Mouse (Mus musculus) midbrain, embryonic 12.5 days (tissue): Measurements from ENCODE around the gene Prkn. TPM values are rescaled to one million over a fixed set of nuclear protein-coding genes. Genes with fewer than 3 reads are reported as not detected.

Experiments
- ATAC-seq: fragments of 200-750 bp; cut with Nextera tagmentation; 2 replicates; pipeline ENCODE4 v1.8.0; 2017; ENCODE audit warnings: low read depth, moderate TSS enrichment, moderate library complexity; ENCODE audit not compliant: low FRiP score
- H3K27ac ChIP-seq: fragments of 300-500 bp; sonication (generic); replicated peaks from 2 replicates; pipeline ENCODE4 v1.5.1; 2016; ENCODE audit warnings: mild to moderate bottlenecking
- H3K27me3 ChIP-seq: fragments of 300-500 bp; sonication (generic); 2 replicates; pipeline ENCODE4 v1.6.1; 2016; ENCODE audit warnings: mild to moderate bottlenecking
- H3K36me3 ChIP-seq: fragments of 300-500 bp; sonication (generic); 2 replicates; pipeline ENCODE4 v1.6.1; 2016
- H3K4me1 ChIP-seq: fragments of 300-500 bp; sonication (generic); 2 replicates; pipeline ENCODE4 v1.6.1; 2016
- H3K4me2 ChIP-seq: fragments of 300-500 bp; sonication (generic); replicated peaks from 2 replicates; pipeline ENCODE4 v1.6.1; 2016; ENCODE audit warnings: mild to moderate bottlenecking, moderate library complexity
- H3K4me3 ChIP-seq: fragments of 300-500 bp; sonication (generic); 2 replicates; pipeline ENCODE4 v1.5.1; 2016; ENCODE audit warnings: mild to moderate bottlenecking
- H3K9ac ChIP-seq: fragments of 300-500 bp; sonication (generic); replicated peaks from 2 replicates; pipeline ENCODE4 v1.6.1; 2016; ENCODE audit warnings: mild to moderate bottlenecking, moderate library complexity
- H3K9me3 ChIP-seq: fragments of 300-500 bp; sonication (generic); 2 replicates; pipeline ENCODE4 v1.6.1; 2016; ENCODE audit warnings: mild to moderate bottlenecking
- WGBS: fragments of 180-500 bp; shearing (Covaris S2); methylation state at CpG from one replicate; pipeline ENCODE4 v1.1.7; 2016; 5-methylcytosine and 5-hydroxymethylcytosine counted together
- polyA plus RNA-seq: library from polyadenylated mRNA; unstranded; fragments of >200 nt; fragmentation: Nextera tagmentation; extraction: Ambion mirVana; gene quantifications from 2 replicates; pipeline ENCODE4 v1.2.1, GENCODE M21; 2016

Gene Prkn
- polyA plus RNA-seq, 1 experiment from 2014 or later: 2.1 TPM

- Histone ChIP-seq H3K4me2 (no peak overlapping the region), H3K9ac (no peak overlapping the region), H3K36me3 (no peaks in the 10 kb centered on the region), H3K4me3 (no peak overlapping the region), H3K4me1 (peaks cover 8% of the 10 kb centered on the region; the same call in 1 of the 2 replicates), H3K9me3 (no peaks in the 10 kb centered on the region), H3K27ac (no peak overlapping the region), H3K27me3 (no peaks in the 10 kb centered on the region)
- WGBS: 42% methylated on average over 3 of the region's 3 CpGs
- peak; percentile 44; the same call in 1 of the 2 replicates for ATAC-seq
Observed at GRCm38 (mm10) chr17:11736531-11736930, 896.3 kb downstream of the Prkn start.

- 93% methylated on average over 10 of the region's 10 CpGs for WGBS
Observed at GRCm38 (mm10) chr17:11737905-11738304, 897.7 kb downstream of the Prkn start.

GRCm38 (mm10) chr17:11740716-11741115, 900.5 kb downstream of the Prkn start:
- H3K4me2 ChIP-seq: no peak overlapping the region
- no peaks in the 10 kb centered on the region for H3K27me3 ChIP-seq
- H3K36me3 ChIP-seq: no peaks in the 10 kb centered on the region
- H3K4me1 ChIP-seq: peaks cover 8% of the 10 kb centered on the region; the same call in 1 of the 2 replicates
- no peaks in the 10 kb centered on the region for H3K9me3 ChIP-seq
- H3K4me3 ChIP-seq: no peak overlapping the region
- no peak overlapping the region for H3K27ac ChIP-seq
- H3K9ac ChIP-seq: no peak overlapping the region
- ATAC-seq: no peak

More at GRCm38 (mm10) chr17:11737905-11738304, 897.7 kb downstream of the Prkn start:
- no peak overlapping the region for H3K27ac ChIP-seq
- no peak overlapping the region for H3K4me2 ChIP-seq
- no peaks in the 10 kb centered on the region for H3K36me3 ChIP-seq
- no peak overlapping the region for H3K9ac ChIP-seq
- H3K27me3 ChIP-seq: no peaks in the 10 kb centered on the region
- no peak for ATAC-seq
- peaks cover 8% of the 10 kb centered on the region; the same call in 1 of the 2 replicates for H3K4me1 ChIP-seq
- H3K9me3 ChIP-seq: no peaks in the 10 kb centered on the region
- no peak overlapping the region for H3K4me3 ChIP-seq

GRCm38 (mm10) chr17:11741161-11741560, 901.0 kb downstream of the Prkn start:
- no peak overlapping the region for H3K27ac ChIP-seq
- H3K4me1 ChIP-seq: peaks cover 8% of the 10 kb centered on the region; the same call in 1 of the 2 replicates
- H3K4me2 ChIP-seq: no peak overlapping the region
- H3K4me3 ChIP-seq: no peak overlapping the region
- 93% methylated on average over 5 of the region's 5 CpGs for WGBS
- ATAC-seq: no peak
- no peak overlapping the region for H3K9ac ChIP-seq
- H3K9me3 ChIP-seq: no peaks in the 10 kb centered on the region
- no peaks in the 10 kb centered on the region for H3K27me3 ChIP-seq
- no peaks in the 10 kb centered on the region for H3K36me3 ChIP-seq

- H3K4me2 ChIP-seq: no peak overlapping the region
- no peak overlapping the region for H3K9ac ChIP-seq
- no peak overlapping the region for H3K4me3 ChIP-seq
- no peaks in the 10 kb centered on the region for H3K36me3 ChIP-seq
- no peak for ATAC-seq
- 96% methylated on average over 2 of the region's 2 CpGs for WGBS
- H3K9me3 ChIP-seq: no peaks in the 10 kb centered on the region
- H3K4me1 ChIP-seq: no peaks in the 10 kb centered on the region; the same call in 1 of the 2 replicates
- H3K27ac ChIP-seq: no peak overlapping the region
- no peaks in the 10 kb centered on the region for H3K27me3 ChIP-seq
Observed at GRCm38 (mm10) chr17:11751251-11751650, 911.1 kb downstream of the Prkn start.

GRCm38 (mm10) chr17:11752686-11753085, 912.5 kb downstream of the Prkn start:
- H3K9ac ChIP-seq: no peak overlapping the region
- H3K4me1 ChIP-seq: no peaks in the 10 kb centered on the region; the same call in 1 of the 2 replicates
- no peaks in the 10 kb centered on the region for H3K27me3 ChIP-seq
- no peak for ATAC-seq
- no peak overlapping the region for H3K4me2 ChIP-seq
- WGBS: 33% methylated on average over 2 of the region's 2 CpGs
- H3K4me3 ChIP-seq: no peak overlapping the region
- H3K9me3 ChIP-seq: no peaks in the 10 kb centered on the region
- H3K36me3 ChIP-seq: no peaks in the 10 kb centered on the region
- no peak overlapping the region for H3K27ac ChIP-seq

GRCm38 (mm10) chr17:11765117-11765516, 924.9 kb downstream of the Prkn start:
- H3K4me3 ChIP-seq: no peak overlapping the region
- no peaks in the 10 kb centered on the region for H3K27me3 ChIP-seq
- peaks cover 21% of the 10 kb centered on the region for H3K4me1 ChIP-seq
- no peaks in the 10 kb centered on the region for H3K9me3 ChIP-seq
- H3K9ac ChIP-seq: no peak overlapping the region
- no peak overlapping the region for H3K27ac ChIP-seq
- no peak overlapping the region for H3K4me2 ChIP-seq
- 59% methylated on average over 3 of the region's 3 CpGs for WGBS
- H3K36me3 ChIP-seq: no peaks in the 10 kb centered on the region
- ATAC-seq: no peak

GRCm38 (mm10) chr17:11765581-11765980, 925.4 kb downstream of the Prkn start:
- Histone ChIP-seq H3K4me1 (peaks cover 21% of the 10 kb centered on the region), H3K27me3 (no peaks in the 10 kb centered on the region), H3K4me2 (no peak overlapping the region), H3K36me3 (no peaks in the 10 kb centered on the region), H3K4me3 (no peak overlapping the region), H3K9ac (no peak overlapping the region), H3K9me3 (no peaks in the 10 kb centered on the region), H3K27ac (no peak overlapping the region)
- WGBS: 35% methylated on average over 2 of the region's 2 CpGs
- ATAC-seq: no peak

GRCm38 (mm10) chr17:11767301-11767700, 927.1 kb downstream of the Prkn start:
- Histone ChIP-seq H3K27me3 (no peaks in the 10 kb centered on the region), H3K4me1 (peaks cover 21% of the 10 kb centered on the region), H3K36me3 (no peaks in the 10 kb centered on the region), H3K9me3 (no peaks in the 10 kb centered on the region), H3K4me2 (no peak overlapping the region), H3K27ac (no peak overlapping the region), H3K4me3 (no peak overlapping the region), H3K9ac (no peak overlapping the region)
- no peak for ATAC-seq
- WGBS: 92% methylated on average over 4 of the region's 4 CpGs

- H3K9me3 ChIP-seq: no peaks in the 10 kb centered on the region
- no peak overlapping the region for H3K4me3 ChIP-seq
- 94% methylated on average over 4 of the region's 4 CpGs for WGBS
- no peaks in the 10 kb centered on the region for H3K36me3 ChIP-seq
- ATAC-seq: no peak
- no peak overlapping the region for H3K4me2 ChIP-seq
- no peak overlapping the region for H3K9ac ChIP-seq
- H3K27me3 ChIP-seq: no peaks in the 10 kb centered on the region
- H3K4me1 ChIP-seq: peaks cover 21% of the 10 kb centered on the region
- H3K27ac ChIP-seq: no peak overlapping the region
Observed at GRCm38 (mm10) chr17:11768345-11768744, 928.2 kb downstream of the Prkn start.

GRCm38 (mm10) chr17:11768971-11769370, 928.8 kb downstream of the Prkn start:
- Histone ChIP-seq H3K36me3 (no peaks in the 10 kb centered on the region), H3K4me2 (no peak overlapping the region), H3K27me3 (no peaks in the 10 kb centered on the region), H3K4me3 (no peak overlapping the region), H3K27ac (no peak overlapping the region), H3K9me3 (no peaks in the 10 kb centered on the region), H3K4me1 (peaks cover 21% of the 10 kb centered on the region), H3K9ac (no peak overlapping the region)
- ATAC-seq: no peak
- 92% methylated on average over 1 of the region's 1 CpGs for WGBS

GRCm38 (mm10) chr17:11769513-11769912, 929.3 kb downstream of the Prkn start:
- WGBS: 76% methylated on average over 3 of the region's 3 CpGs
- Histone ChIP-seq H3K36me3 (no peaks in the 10 kb centered on the region), H3K4me1 (peaks cover 21% of the 10 kb centered on the region), H3K4me3 (no peak overlapping the region), H3K9ac (no peak overlapping the region), H3K9me3 (no peaks in the 10 kb centered on the region), H3K27ac (no peak overlapping the region), H3K27me3 (no peaks in the 10 kb centered on the region), H3K4me2 (no peak overlapping the region)
- ATAC-seq: no peak

- ATAC-seq: no peak
- H3K27me3 ChIP-seq: no peaks in the 10 kb centered on the region
- H3K4me2 ChIP-seq: no peak overlapping the region
- H3K27ac ChIP-seq: no peak overlapping the region
- H3K9ac ChIP-seq: no peak overlapping the region
- no peaks in the 10 kb centered on the region for H3K36me3 ChIP-seq
- no peak overlapping the region for H3K4me3 ChIP-seq
- H3K4me1 ChIP-seq: no peaks in the 10 kb centered on the region
- 86% methylated on average over 11 of the region's 12 CpGs for WGBS
- H3K9me3 ChIP-seq: no peaks in the 10 kb centered on the region
Observed at GRCm38 (mm10) chr17:11779547-11779946, 939.4 kb downstream of the Prkn start.
